Mouse (Mus musculus) right cerebral cortex, postnatal 10 days (tissue): ENCODE results near the gene Zic1.

ENCODE experiments used
- DNase-seq, 2 experiments: peaks; one replicate each; pipeline ENCODE4 v3.0.0; 2021; ENCODE audit warnings: low spot score in 2 of 2

Zic1 gene

GRCm38 (mm10) chr9:91365664-91366063 lies at the start of gene Zic1:
Gene Zic1 (minus strand): TSS chr9:91365810.
- peak in 1 of 2 experiments; percentile 44 for DNase-seq

- no peak for DNase-seq
Observed at GRCm38 (mm10) chr9:91414007-91414661, 48.5 kb upstream of the Zic1 start.

- no peak for DNase-seq
Observed at GRCm38 (mm10) chr9:91409771-91410170, 44.2 kb upstream of the Zic1 start.

GRCm38 (mm10) chr9:91406258-91406763 lies 40.7 kb upstream of the Zic1 start:
- no peak for DNase-seq

- DNase-seq: no peak
Observed at GRCm38 (mm10) chr9:91405753-91406178, 40.2 kb upstream of the Zic1 start.

GRCm38 (mm10) chr9:91404905-91405752 lies 39.5 kb upstream of the Zic1 start:
- no peak for DNase-seq

GRCm38 (mm10) chr9:91404229-91404628 lies 38.6 kb upstream of the Zic1 start:
- no peak for DNase-seq

- DNase-seq: no peak
Observed at GRCm38 (mm10) chr9:91401471-91401870, 35.9 kb upstream of the Zic1 start.

GRCm38 (mm10) chr9:91400482-91401093 lies 35.0 kb upstream of the Zic1 start:
- no peak for DNase-seq

GRCm38 (mm10) chr9:91399976-91400375 lies 34.4 kb upstream of the Zic1 start:
- no peak for DNase-seq

- no peak for DNase-seq
Observed at GRCm38 (mm10) chr9:91395066-91395772, 29.6 kb upstream of the Zic1 start.

- no peak for DNase-seq
Observed at GRCm38 (mm10) chr9:91394211-91394646, 28.6 kb upstream of the Zic1 start.

GRCm38 (mm10) chr9:91393376-91394068 lies 27.9 kb upstream of the Zic1 start:
- DNase-seq: no peak

- DNase-seq: no peak
Observed at GRCm38 (mm10) chr9:91388173-91388572, 22.6 kb upstream of the Zic1 start.

- DNase-seq: no peak
Observed at GRCm38 (mm10) chr9:91387740-91388080, 22.1 kb upstream of the Zic1 start.

- no peak for DNase-seq
Observed at GRCm38 (mm10) chr9:91386891-91387739, 21.5 kb upstream of the Zic1 start.

GRCm38 (mm10) chr9:91386502-91386890 lies 20.9 kb upstream of the Zic1 start:
- no peak for DNase-seq

GRCm38 (mm10) chr9:91385561-91386430 lies 20.2 kb upstream of the Zic1 start:
- no peak for DNase-seq
